Mouse (Mus musculus) ES-Bruce4 (cell line): Measurements from ENCODE around the gene Tmc1. TPM values are rescaled to one million over a fixed set of nuclear protein-coding genes. Genes with fewer than 3 reads are reported as not detected.

ENCODE experiments used
- H3K27ac ChIP-seq: 2 replicates; pipeline ENCODE4 v1.5.1; 2012; ENCODE audit warnings: low read length, inconsistent platforms; ENCODE audit not compliant: insufficient read depth
- H3K27me3 ChIP-seq: 2 replicates; pipeline ENCODE4 v1.6.1; 2012; ENCODE audit warnings: mild to moderate bottlenecking, low read length, inconsistent platforms; ENCODE audit not compliant: control insufficient read depth, poor library complexity, insufficient read depth, severe bottlenecking
- H3K36me3 ChIP-seq: 2 replicates; pipeline ENCODE4 v1.6.1; 2012; ENCODE audit warnings: inconsistent platforms, mild to moderate bottlenecking, low read length, moderate library complexity; ENCODE audit not compliant: control insufficient read depth, poor library complexity, insufficient read depth, severe bottlenecking
- H3K4me1 ChIP-seq: one replicate; pipeline ENCODE4 v1.8.1; 2011; ENCODE audit warnings: low read length; ENCODE audit not compliant: control insufficient read depth, insufficient read depth
- H3K4me3 ChIP-seq: 2 replicates; pipeline ENCODE4 v1.5.1; 2011; ENCODE audit warnings: low read depth, mild to moderate bottlenecking, low read length
- H3K9ac ChIP-seq: 2 replicates; pipeline ENCODE4 v1.6.1; 2012; ENCODE audit warnings: low read depth, mild to moderate bottlenecking, inconsistent platforms; ENCODE audit not compliant: poor library complexity, severe bottlenecking
- H3K9me3 ChIP-seq: replicated peaks from 2 replicates; pipeline ENCODE4 v1.6.1; 2012; ENCODE audit warnings: mild to moderate bottlenecking, low read length, inconsistent platforms; ENCODE audit not compliant: control insufficient read depth, poor library complexity, insufficient read depth, severe bottlenecking
- CTCF ChIP-seq: IDR thresholded peaks from one replicate; pipeline ENCODE4 v1.8.1; 2011; ENCODE audit warnings: low read depth, low read length
- EP300 ChIP-seq: IDR thresholded peaks from 2 replicates; pipeline ENCODE4 v1.6.1; 2011; ENCODE audit warnings: low read depth, low read length; ENCODE audit not compliant: insufficient read depth
- POLR2A ChIP-seq: IDR thresholded peaks from one replicate; pipeline ENCODE4 v1.8.1; 2011; ENCODE audit warnings: low read length; ENCODE audit not compliant: insufficient read depth
- polyA plus RNA-seq: library from polyadenylated mRNA; stranded (reverse); fragments of >200 nt; gene quantifications from 2 replicates; pipeline ENCODE4 v1.2.4, GENCODE M21; 2011; ENCODE audit warnings: low read depth; ENCODE audit not compliant: missing spikeins, insufficient read depth, insufficient read length

Gene Tmc1
- polyA plus RNA-seq, 1 experiment, result not detected

GRCm38 (mm10) chr19:20924282-20924681 lies 29.7 kb downstream of the Tmc1 start:
- H3K27ac ChIP-seq, result peak overlapping the region; percentile 99
- H3K4me1 ChIP-seq, result peaks cover 5% of the 10 kb centered on the region
- H3K27me3 ChIP-seq, result no peaks in the 10 kb centered on the region
- H3K9ac ChIP-seq, result peak overlapping the region; percentile 28; the same call in 1 of the 2 replicates
- no peaks in the 10 kb centered on the region for H3K36me3 ChIP-seq
- no peak overlapping the region for H3K4me3 ChIP-seq
- TF ChIP-seq EP300, result peak; percentile 37; the same call in 1 of the 2 replicates
- no peak for TF ChIP-seq POLR2A
- H3K9me3 ChIP-seq, result peaks cover 3% of the 10 kb centered on the region

- Histone ChIP-seq H3K4me1 (peaks cover 5% of the 10 kb centered on the region), H3K9ac (peak overlapping the region; percentile 72), H3K4me3 (no peak overlapping the region), H3K36me3 (no peaks in the 10 kb centered on the region), H3K27me3 (no peaks in the 10 kb centered on the region), H3K9me3 (0 out of 2 replicates have a peak, but pooled peaks cover 2% of the 10 kb centered on the region), H3K27ac (peak overlapping the region; percentile 100)
- TF ChIP-seq EP300 (peak; percentile 72), POLR2A (no peak)
Measured at GRCm38 (mm10) chr19:20923336-20924211, 30.4 kb downstream of the Tmc1 start.

- Histone ChIP-seq H3K36me3 (no peaks in the 10 kb centered on the region), H3K9me3 (0 out of 2 replicates have a peak, but pooled peaks cover 2% of the 10 kb centered on the region), H3K27me3 (no peaks in the 10 kb centered on the region), H3K4me1 (no peaks in the 10 kb centered on the region), H3K9ac (no peak overlapping the region), H3K27ac (no peak overlapping the region), H3K4me3 (no peak overlapping the region)
- no peak for TF ChIP-seq EP300
- TF ChIP-seq POLR2A, result no peak
- no peak for TF ChIP-seq CTCF
Measured at GRCm38 (mm10) chr19:20918241-20918640, 35.8 kb downstream of the Tmc1 start.

- H3K9me3 ChIP-seq, result 0 out of 2 replicates have a peak, but pooled peaks cover under 1% of the 10 kb centered on the region
- H3K4me3 ChIP-seq, result no peak overlapping the region
- TF ChIP-seq CTCF, result no peak
- TF ChIP-seq EP300, result no peak
- no peak for TF ChIP-seq POLR2A
- H3K4me1 ChIP-seq, result no peaks in the 10 kb centered on the region
- no peaks in the 10 kb centered on the region for H3K27me3 ChIP-seq
- no peak overlapping the region for H3K9ac ChIP-seq
- H3K36me3 ChIP-seq, result no peaks in the 10 kb centered on the region
- no peak overlapping the region for H3K27ac ChIP-seq
Measured at GRCm38 (mm10) chr19:20915151-20915550, 38.9 kb downstream of the Tmc1 start.

GRCm38 (mm10) chr19:20910356-20910755 lies 43.6 kb downstream of the Tmc1 start:
- Histone ChIP-seq H3K36me3 (no peaks in the 10 kb centered on the region), H3K4me3 (no peak overlapping the region), H3K4me1 (no peaks in the 10 kb centered on the region), H3K27ac (no peak overlapping the region), H3K9me3 (no peaks in the 10 kb centered on the region), H3K27me3 (no peaks in the 10 kb centered on the region), H3K9ac (no peak overlapping the region)
- TF ChIP-seq EP300 (no peak), CTCF (no peak), POLR2A (no peak)

- Histone ChIP-seq H3K4me1 (no peaks in the 10 kb centered on the region), H3K9me3 (no peaks in the 10 kb centered on the region), H3K36me3 (no peaks in the 10 kb centered on the region), H3K27ac (no peak overlapping the region), H3K27me3 (no peaks in the 10 kb centered on the region), H3K9ac (no peak overlapping the region), H3K4me3 (no peak overlapping the region)
- no peak for TF ChIP-seq CTCF
- TF ChIP-seq EP300, result no peak
- no peak for TF ChIP-seq POLR2A
Measured at GRCm38 (mm10) chr19:20881205-20881604, 72.8 kb downstream of the Tmc1 start.
